Mouse (Mus musculus): ENCODE results near the gene Tpm1.

- no peak for TF ChIP-seq MAFK (IDR thresholded peaks at IDR 0.05; ENCODE audit: insufficient read depth, low read depth, low read length)
- no peak for TF ChIP-seq CHD2 (IDR thresholded peaks at IDR 0.05; ENCODE audit: low read depth, low read length)
- no peak for TF ChIP-seq ZC3H11A (IDR thresholded peaks at IDR 0.05; ENCODE audit: borderline replicate concordance, low read depth, low read length)
- no peak for TF ChIP-seq ZNF384 (IDR thresholded peaks at IDR 0.05; ENCODE audit: low read depth, low read length)
- no peak for TF ChIP-seq HCFC1 (IDR thresholded peaks at IDR 0.05; ENCODE audit: borderline replicate concordance, insufficient read depth, low read length)
Observed at GRCm38 (mm10) chr9:67024889-67025692, 24.1 kb downstream of the Tpm1 start.
